Mouse (Mus musculus) embryonic fibroblast, embryonic 13.5 days (primary cell): ENCODE measurements around the gene Ppp2r5d.

Experiments
- CTCF ChIP-seq: IDR thresholded peaks from 2 replicates; pipeline ENCODE4 v1.5.1; 2011; ENCODE audit warnings: mild to moderate bottlenecking, control low read depth, low read length, moderate library complexity, borderline replicate concordance; ENCODE audit not compliant: insufficient read depth
- POLR2A ChIP-seq: IDR thresholded peaks from 2 replicates; pipeline ENCODE4 v1.6.1; 2011; ENCODE audit warnings: low read depth, mild to moderate bottlenecking, control low read depth, low read length, moderate library complexity

DNA sequence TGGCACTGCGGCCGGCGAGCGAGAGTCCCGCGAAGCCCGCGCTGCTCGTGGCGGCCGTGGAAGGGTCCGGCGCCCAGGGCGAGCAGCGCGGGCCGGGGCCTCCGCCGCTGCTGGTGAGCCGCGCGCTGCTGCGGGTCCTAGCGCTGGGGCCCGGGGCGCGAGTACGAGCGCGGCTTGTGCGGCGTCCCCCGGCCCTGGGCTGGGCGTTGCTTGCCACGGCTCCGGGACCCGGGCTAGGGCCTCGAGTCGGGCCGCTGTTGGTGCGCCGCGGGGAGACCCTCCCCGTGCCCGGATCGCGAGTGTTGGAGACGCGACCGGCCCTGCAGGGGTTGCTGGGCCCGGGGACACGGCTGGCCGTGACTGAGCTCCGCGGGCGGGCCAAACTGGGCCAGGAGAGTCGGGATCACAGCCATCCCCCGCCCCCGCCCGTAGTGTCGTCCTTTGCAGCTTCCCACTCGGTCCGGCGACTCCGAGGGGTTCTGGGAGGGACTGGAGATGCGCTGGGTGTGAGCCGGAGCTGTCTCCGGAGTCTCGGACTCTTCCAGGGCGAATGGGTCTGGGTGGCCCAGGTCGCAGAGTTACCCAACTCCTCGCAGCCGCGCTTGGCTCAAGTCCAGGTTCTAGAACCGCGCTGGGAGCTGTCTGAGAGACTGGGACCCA lies 6.8 kb upstream of the Ppp2r5d start:
- TF ChIP-seq CTCF (no peak), POLR2A (no peak)
